Mouse (Mus musculus) midbrain, embryonic 14.5 days (tissue): ENCODE results near the gene Otog. TPM values are rescaled to one million over a fixed set of nuclear protein-coding genes. Genes with fewer than 3 reads are reported as not detected.

Experiments used
- ATAC-seq: fragments of 200-750 bp; cut with Nextera tagmentation; 2 replicates; pipeline ENCODE4 v1.8.0; 2017; ENCODE audit warnings: moderate number of reproducible peaks, moderate library complexity; ENCODE audit not compliant: low FRiP score, low TSS enrichment
- DNase-seq: peaks from one replicate; pipeline ENCODE4 v3.0.0-alpha.2; 2015
- H3K27ac ChIP-seq: fragments of 300-500 bp; sonication (generic); replicated peaks from 2 replicates; pipeline ENCODE4 v1.5.1; 2014; ENCODE audit warnings: mild to moderate bottlenecking, low read depth, low read length, moderate library complexity
- H3K27me3 ChIP-seq: fragments of 300-500 bp; sonication (generic); 2 replicates; pipeline ENCODE4 v1.6.1; 2014; ENCODE audit warnings: low read length, control low read depth, mixed read lengths; ENCODE audit not compliant: control insufficient read depth, insufficient read depth
- H3K36me3 ChIP-seq: fragments of 300-500 bp; sonication (generic); 2 replicates; pipeline ENCODE4 v1.6.1; 2014; ENCODE audit warnings: low read length, control low read depth; ENCODE audit not compliant: control insufficient read depth, insufficient read depth
- H3K4me1 ChIP-seq: fragments of 300-500 bp; sonication (generic); 2 replicates; pipeline ENCODE4 v1.6.1; 2014; ENCODE audit warnings: mild to moderate bottlenecking, antibody characterized with exemption, low read length, control low read depth; ENCODE audit not compliant: control insufficient read depth, insufficient read depth
- H3K4me2 ChIP-seq: fragments of 300-500 bp; sonication (generic); 2 replicates; pipeline ENCODE4 v1.6.1; 2014; ENCODE audit warnings: mild to moderate bottlenecking, low read length, moderate library complexity
- H3K4me3 ChIP-seq: fragments of 300-500 bp; sonication (generic); replicated peaks from 2 replicates; pipeline ENCODE4 v1.5.1; 2014; ENCODE audit warnings: low read depth, low read length
- H3K9ac ChIP-seq: fragments of 300-500 bp; sonication (generic); replicated peaks from 2 replicates; pipeline ENCODE4 v1.6.1; 2014; ENCODE audit warnings: mild to moderate bottlenecking, low read length, moderate library complexity
- H3K9me3 ChIP-seq: fragments of 300-500 bp; sonication (generic); 2 replicates; pipeline ENCODE4 v1.6.1; 2016; ENCODE audit warnings: low read length, control low read depth, mixed read lengths; ENCODE audit not compliant: control insufficient read depth
- WGBS: fragments of 180-500 bp; shearing (Covaris S2); extraction: QIAGEN DNeasy Blood & Tissue Kit; methylation state at CpG from one replicate; pipeline ENCODE4 v1.1.7; 2014; 5-methylcytosine and 5-hydroxymethylcytosine counted together
- polyA plus RNA-seq: library from polyadenylated mRNA; unstranded; fragments of >200 nt; fragmentation: Nextera tagmentation; extraction: Ambion mirVana; gene quantifications from 2 replicates; pipeline ENCODE4 v1.2.1, GENCODE M21; 2014

Otog gene
- polyA plus RNA-seq: 0.03 and 0.07 TPM in 2 replicates

- H3K4me3 ChIP-seq: no peak within 1 kb of the TSS
- DNase-seq: no peak
- ATAC-seq: no peak
- H3K36me3 ChIP-seq: no peaks in the 10 kb centered on the region
- no peak within 1 kb of the TSS for H3K27ac ChIP-seq
- H3K9me3 ChIP-seq: no peaks in the 10 kb centered on the region
- WGBS: 42% methylated on average over 2 of the region's 2 CpGs
- no peak within 1 kb of the TSS for H3K4me2 ChIP-seq
- H3K4me1 ChIP-seq: peaks cover 9% of the 10 kb centered on the region; the same call in 1 of the 2 replicates
- H3K27me3 ChIP-seq: no peaks in the 10 kb centered on the region
- H3K9ac ChIP-seq: no peak within 1 kb of the TSS
Measured at GRCm38 (mm10) chr7:46240696-46241095, at the start of gene Otog. Gene Otog (plus strand): TSS chr7:46240987.

- Histone ChIP-seq H3K27me3 (no peaks in the 10 kb centered on the region), H3K4me1 (no peaks in the 10 kb centered on the region), H3K9me3 (no peaks in the 10 kb centered on the region), H3K9ac (no peak overlapping the region), H3K27ac (no peak overlapping the region), H3K36me3 (no peaks in the 10 kb centered on the region), H3K4me2 (no peak overlapping the region), H3K4me3 (no peak overlapping the region)
- ATAC-seq (no peak), DNase-seq (no peak)
- WGBS: 92% methylated on average over 5 of the region's 5 CpGs
Measured at GRCm38 (mm10) chr7:46195356-46195755, 45.4 kb upstream of the Otog start.

- no peaks in the 10 kb centered on the region for H3K36me3 ChIP-seq
Measured at GRCm38 (mm10) chr7:46200021-46200420, 40.8 kb upstream of the Otog start.

GRCm38 (mm10) chr7:46201649-46202048 lies 39.1 kb upstream of the Otog start:
- 9% methylated on average over 14 of the region's 14 CpGs for WGBS

More at GRCm38 (mm10) chr7:46200021-46200420, 40.8 kb upstream of the Otog start:
- Histone ChIP-seq H3K9me3 (no peaks in the 10 kb centered on the region), H3K27me3 (no peaks in the 10 kb centered on the region), H3K27ac (no peak overlapping the region), H3K9ac (no peak overlapping the region), H3K4me3 (no peak overlapping the region), H3K4me1 (no peaks in the 10 kb centered on the region), H3K4me2 (no peak overlapping the region)
- WGBS: 67% methylated on average over 6 of the region's 6 CpGs
- DNase-seq (no peak), ATAC-seq (no peak)

GRCm38 (mm10) chr7:46204046-46204471 lies 36.7 kb upstream of the Otog start:
- Histone ChIP-seq H3K27ac (no peak overlapping the region), H3K9me3 (no peaks in the 10 kb centered on the region), H3K27me3 (no peaks in the 10 kb centered on the region), H3K9ac (no peak overlapping the region), H3K4me1 (no peaks in the 10 kb centered on the region), H3K36me3 (no peaks in the 10 kb centered on the region), H3K4me3 (no peak overlapping the region), H3K4me2 (no peak overlapping the region)
- 47% methylated on average over 11 of the region's 11 CpGs for WGBS
- peak; percentile 84 for DNase-seq
- no peak for ATAC-seq

More at GRCm38 (mm10) chr7:46201649-46202048, 39.1 kb upstream of the Otog start:
- Histone ChIP-seq H3K4me1 (no peaks in the 10 kb centered on the region), H3K4me2 (0 out of 2 replicates have a peak overlapping the region, but pooled peaks have one; percentile 17), H3K4me3 (no peak overlapping the region), H3K36me3 (no peaks in the 10 kb centered on the region), H3K27me3 (no peaks in the 10 kb centered on the region), H3K9me3 (no peaks in the 10 kb centered on the region), H3K27ac (no peak overlapping the region), H3K9ac (0 out of 2 replicates have a peak overlapping the region, but pooled peaks have one; percentile 3)
- peak; percentile 54 for DNase-seq
- 0 out of 2 replicates have a peak, but pooled peaks have one; percentile 57 for ATAC-seq

GRCm38 (mm10) chr7:46204775-46205174 lies 36.0 kb upstream of the Otog start:
- DNase-seq: no peak
- Histone ChIP-seq H3K4me3 (no peak overlapping the region), H3K36me3 (no peaks in the 10 kb centered on the region), H3K4me1 (no peaks in the 10 kb centered on the region), H3K27ac (no peak overlapping the region), H3K4me2 (no peak overlapping the region), H3K9me3 (no peaks in the 10 kb centered on the region), H3K27me3 (no peaks in the 10 kb centered on the region), H3K9ac (no peak overlapping the region)
- no peak for ATAC-seq
- 80% methylated on average over 6 of the region's 6 CpGs for WGBS

- Histone ChIP-seq H3K4me1 (no peaks in the 10 kb centered on the region), H3K4me3 (no peak overlapping the region), H3K27ac (no peak overlapping the region), H3K4me2 (no peak overlapping the region), H3K9me3 (no peaks in the 10 kb centered on the region), H3K9ac (no peak overlapping the region), H3K36me3 (no peaks in the 10 kb centered on the region), H3K27me3 (no peaks in the 10 kb centered on the region)
- ATAC-seq (no peak), DNase-seq (no peak)
- WGBS: 94% methylated on average over 8 of the region's 8 CpGs
Measured at GRCm38 (mm10) chr7:46208131-46208530, 32.7 kb upstream of the Otog start.

GRCm38 (mm10) chr7:46210276-46210675 lies 30.5 kb upstream of the Otog start:
- no peak for ATAC-seq
- Histone ChIP-seq H3K36me3 (no peaks in the 10 kb centered on the region), H3K9ac (no peak overlapping the region), H3K4me3 (no peak overlapping the region), H3K4me1 (no peaks in the 10 kb centered on the region), H3K27me3 (no peaks in the 10 kb centered on the region), H3K4me2 (no peak overlapping the region), H3K9me3 (no peaks in the 10 kb centered on the region), H3K27ac (no peak overlapping the region)
- WGBS: 87% methylated on average over 6 of the region's 6 CpGs
- DNase-seq: no peak

GRCm38 (mm10) chr7:46216481-46216880 lies 24.3 kb upstream of the Otog start:
- 51% methylated on average over 2 of the region's 2 CpGs for WGBS

More at GRCm38 (mm10) chr7:46216481-46216880, 24.3 kb upstream of the Otog start:
- H3K4me1 ChIP-seq: 0 out of 2 replicates have a peak, but pooled peaks cover 2% of the 10 kb centered on the region
- H3K36me3 ChIP-seq: no peaks in the 10 kb centered on the region
- ATAC-seq (no peak), DNase-seq (no peak)
- no peak overlapping the region for H3K4me2 ChIP-seq
- H3K27me3 ChIP-seq: no peaks in the 10 kb centered on the region
- no peak overlapping the region for H3K9ac ChIP-seq
- H3K4me3 ChIP-seq: no peak overlapping the region
- H3K9me3 ChIP-seq: no peaks in the 10 kb centered on the region
- no peak overlapping the region for H3K27ac ChIP-seq
